Mouse (Mus musculus): ENCODE data around the gene Lpar1.

GRCm38 (mm10) chr4:58477691-58478090 is 76.0 kb downstream of the Lpar1 start:
- TF ChIP-seq CTCF (IDR thresholded peaks at IDR 0.05 in 2 of 3, conservative IDR thresholded peaks at IDR 0.05 in 1 of 3; ENCODE audit: control insufficient read depth in 1 of 3, insufficient read depth in 1 of 3, low read depth in 2 of 3, low read length in 3 of 3, poor library complexity in 1 of 3, severe bottlenecking in 1 of 3) (no peak), GABPA (IDR thresholded peaks at IDR 0.05; ENCODE audit: low read depth, low read length) (no peak)
